Mouse (Mus musculus): ENCODE results near the gene Galnt15. TPM values are rescaled to one million over a fixed set of nuclear protein-coding genes. Genes with fewer than 3 reads are reported as not detected.

Gene Galnt15
- total and polyA plus RNA-seq, 2 experiments from 2014 or later: 0.94 to 2.7 TPM

- WGBS: 88% methylated on average over 4 of the region's 4 CpGs
- Histone ChIP-seq H3K4me2 (ENCODE audit: low read depth, low read length) (no peak overlapping the region), H3K9ac (replicated peaks; ENCODE audit: low read depth, low read length) (no peak overlapping the region), H3K4me1 (ENCODE audit: control insufficient read depth, insufficient read depth) (peaks cover 6% of the 10 kb centered on the region; the same call in 1 of the 2 replicates), H3K27ac (ENCODE audit: low read depth) (no peak overlapping the region), H3K36me3 (replicated peaks; ENCODE audit: control insufficient read depth, insufficient read depth, low read length) (no peaks in the 10 kb centered on the region), H3K9me3 (replicated peaks; ENCODE audit: control insufficient read depth, low read length) (no peaks in the 10 kb centered on the region), H3K27me3 (ENCODE audit: control insufficient read depth, insufficient read depth, low read length) (no peaks in the 10 kb centered on the region), H3K4me3 (ENCODE audit: low read depth, low read length) (no peak overlapping the region)
- DNase-seq (ENCODE audit: low spot score) (no peak), ATAC-seq (ENCODE audit: insufficient read depth, low read depth) (no peak)
- TF ChIP-seq CTCF (IDR thresholded peaks at IDR 0.05; ENCODE audit: low read depth) (no peak), EP300 (IDR thresholded peaks at IDR 0.05; ENCODE audit: low read depth) (no peak)
Observed at GRCm38 (mm10) chr14:32023891-32024290, 4.9 kb upstream of the Galnt15 start.

DNA sequence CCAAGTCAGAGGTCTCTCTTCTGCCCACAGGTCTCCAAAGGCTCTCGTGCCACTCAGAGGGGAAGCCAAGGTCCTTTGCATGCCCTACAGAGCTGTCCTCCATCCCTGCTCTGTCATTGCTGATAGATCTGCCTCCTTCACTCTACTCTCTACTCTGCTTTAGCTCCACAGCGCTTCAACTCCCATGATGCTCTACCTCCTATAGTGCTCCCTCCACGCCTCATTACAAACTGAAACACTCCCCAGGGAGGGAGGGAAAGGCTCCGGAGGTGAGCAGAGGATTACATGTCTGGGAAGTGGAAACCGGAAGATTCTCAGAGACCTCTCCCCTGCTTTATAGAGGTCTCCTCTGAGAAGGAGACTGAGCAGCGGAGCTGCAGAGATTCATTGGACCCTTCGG, 1.6 kb upstream of the Galnt15 start:
- WGBS: 73% methylated on average over 7 of the region's 7 CpGs
- peaks cover 9% of the 10 kb centered on the region for H3K27me3 ChIP-seq (ENCODE audit: control insufficient read depth, insufficient read depth, low read length)
- no peak overlapping the region for H3K4me2 ChIP-seq (ENCODE audit: low read depth, low read length)
- TF ChIP-seq EP300 (IDR thresholded peaks at IDR 0.05; ENCODE audit: low read depth) (no peak), CTCF (IDR thresholded peaks at IDR 0.05; ENCODE audit: low read depth) (no peak)
- H3K4me3 ChIP-seq (ENCODE audit: low read depth, low read length): no peak overlapping the region
- no peak overlapping the region for H3K27ac ChIP-seq (ENCODE audit: low read depth)
- no peak overlapping the region for H3K9ac ChIP-seq (replicated peaks; ENCODE audit: low read depth, low read length)
- DNase-seq (ENCODE audit: low spot score): no peak
- H3K9me3 ChIP-seq (replicated peaks; ENCODE audit: control insufficient read depth, low read length): no peaks in the 10 kb centered on the region
- H3K36me3 ChIP-seq (replicated peaks; ENCODE audit: control insufficient read depth, insufficient read depth, low read length): no peaks in the 10 kb centered on the region
- peaks cover 12% of the 10 kb centered on the region for H3K4me1 ChIP-seq (ENCODE audit: control insufficient read depth, insufficient read depth)
- no peak for ATAC-seq (ENCODE audit: insufficient read depth, low read depth)

DNA sequence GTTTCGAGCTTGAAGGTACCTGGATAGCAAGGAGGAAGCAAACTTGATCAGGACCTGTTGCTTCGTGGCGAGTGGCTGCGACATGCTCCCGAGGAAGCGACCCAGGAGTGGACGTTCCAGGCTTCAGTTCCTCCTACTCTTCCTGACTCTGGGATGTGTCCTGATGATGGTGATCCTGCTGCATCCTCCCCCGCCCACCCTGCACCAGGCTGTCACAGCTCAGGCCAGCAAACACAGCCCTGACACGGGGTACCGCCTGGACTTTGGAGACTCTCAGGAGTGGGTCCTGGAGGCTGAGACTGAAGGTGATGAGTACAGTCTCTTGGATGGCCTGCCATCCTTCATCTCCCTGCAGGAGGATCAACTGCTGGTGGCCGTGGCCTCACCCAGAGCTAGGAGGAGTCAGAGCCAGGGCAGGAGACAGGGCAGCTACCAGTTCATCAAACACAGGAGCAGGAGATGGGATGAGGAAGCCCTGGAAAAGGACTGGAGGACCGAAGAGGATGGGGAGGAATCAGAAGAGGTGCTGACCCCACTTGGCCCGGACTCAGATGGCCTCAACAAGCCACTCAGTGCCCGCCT, 713 bp downstream of the Galnt15 start:
- Histone ChIP-seq H3K4me3 (ENCODE audit: low read depth, low read length) (peak overlapping the region; percentile 17), H3K27ac (ENCODE audit: low read depth) (no peak overlapping the region), H3K4me1 (ENCODE audit: control insufficient read depth, insufficient read depth) (peaks cover 12% of the 10 kb centered on the region), H3K9ac (replicated peaks; ENCODE audit: low read depth, low read length) (peak overlapping the region; percentile 21; the same call in 1 of the 2 replicates), H3K9me3 (replicated peaks; ENCODE audit: control insufficient read depth, low read length) (no peaks in the 10 kb centered on the region), H3K4me2 (ENCODE audit: low read depth, low read length) (peak overlapping the region; percentile 48), H3K36me3 (replicated peaks; ENCODE audit: control insufficient read depth, insufficient read depth, low read length) (no peaks in the 10 kb centered on the region), H3K27me3 (ENCODE audit: control insufficient read depth, insufficient read depth, low read length) (peaks cover 9% of the 10 kb centered on the region)
- 46% methylated on average over 14 of the region's 14 CpGs for WGBS
- no peak for DNase-seq (ENCODE audit: low spot score)
- TF ChIP-seq EP300 (IDR thresholded peaks at IDR 0.05; ENCODE audit: low read depth) (no peak), CTCF (IDR thresholded peaks at IDR 0.05; ENCODE audit: low read depth) (no peak)
- no peak for ATAC-seq (ENCODE audit: insufficient read depth, low read depth)

DNA sequence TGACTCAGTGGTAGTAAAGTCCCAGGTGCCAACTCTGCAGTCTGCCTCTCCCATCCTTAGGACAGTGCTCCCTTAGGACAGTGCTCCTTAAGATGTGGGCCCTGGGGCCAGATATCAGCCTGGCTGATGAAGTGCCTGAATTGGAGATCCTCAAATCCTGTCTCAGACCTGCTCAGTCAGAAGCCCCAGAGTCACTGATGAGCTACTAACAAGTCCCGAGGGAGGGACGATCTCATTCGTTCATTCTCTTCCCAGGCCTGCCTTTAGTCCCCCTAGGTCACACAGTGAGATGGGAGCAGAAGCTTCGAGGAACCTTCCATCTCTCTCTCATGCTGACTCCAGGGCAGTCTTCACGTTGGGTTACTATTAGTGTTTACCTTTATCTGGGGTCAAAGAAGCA, 1.3 kb downstream of the Galnt15 start:
- H3K36me3 ChIP-seq (replicated peaks; ENCODE audit: control insufficient read depth, insufficient read depth, low read length): no peaks in the 10 kb centered on the region
- H3K4me3 ChIP-seq (ENCODE audit: low read depth, low read length): peak overlapping the region; percentile 17; the same call in 1 of the 2 replicates
- H3K4me2 ChIP-seq (ENCODE audit: low read depth, low read length): peak overlapping the region; percentile 48; the same call in 1 of the 2 replicates
- DNase-seq (ENCODE audit: low spot score) (no peak), ATAC-seq (ENCODE audit: insufficient read depth, low read depth) (no peak)
- H3K27me3 ChIP-seq (ENCODE audit: control insufficient read depth, insufficient read depth, low read length): peaks cover 9% of the 10 kb centered on the region
- H3K9ac ChIP-seq (replicated peaks; ENCODE audit: low read depth, low read length): 0 out of 2 replicates have a peak overlapping the region, but pooled peaks have one; percentile 21
- WGBS: 69% methylated on average over 5 of the region's 5 CpGs
- H3K4me1 ChIP-seq (ENCODE audit: control insufficient read depth, insufficient read depth): peaks cover 12% of the 10 kb centered on the region
- H3K27ac ChIP-seq (ENCODE audit: low read depth): no peak overlapping the region
- H3K9me3 ChIP-seq (replicated peaks; ENCODE audit: control insufficient read depth, low read length): no peaks in the 10 kb centered on the region
- TF ChIP-seq EP300 (IDR thresholded peaks at IDR 0.05; ENCODE audit: low read depth) (no peak), CTCF (IDR thresholded peaks at IDR 0.05; ENCODE audit: low read depth) (no peak)

GRCm38 (mm10) chr14:32032522-32032921, 3.7 kb downstream of the Galnt15 start:
- Histone ChIP-seq H3K27ac (ENCODE audit: low read depth) (no peak overlapping the region), H3K4me3 (ENCODE audit: low read depth, low read length) (no peak overlapping the region), H3K4me1 (ENCODE audit: control insufficient read depth, insufficient read depth) (peaks cover 12% of the 10 kb centered on the region), H3K9ac (replicated peaks; ENCODE audit: low read depth, low read length) (no peak overlapping the region), H3K9me3 (replicated peaks; ENCODE audit: control insufficient read depth, low read length) (no peaks in the 10 kb centered on the region), H3K4me2 (ENCODE audit: low read depth, low read length) (no peak overlapping the region), H3K27me3 (ENCODE audit: control insufficient read depth, insufficient read depth, low read length) (peaks cover 9% of the 10 kb centered on the region), H3K36me3 (replicated peaks; ENCODE audit: control insufficient read depth, insufficient read depth, low read length) (no peaks in the 10 kb centered on the region)
- DNase-seq (ENCODE audit: low spot score): peak; percentile 70
- 3% methylated on average over 4 of the region's 4 CpGs for WGBS
- TF ChIP-seq CTCF (IDR thresholded peaks at IDR 0.05; ENCODE audit: low read depth) (peak; percentile 91), EP300 (IDR thresholded peaks at IDR 0.05; ENCODE audit: low read depth) (no peak)
- peak; percentile 31; the same call in 1 of the 2 replicates for ATAC-seq (ENCODE audit: insufficient read depth, low read depth)

GRCm38 (mm10) chr14:32036482-32036881, 7.7 kb downstream of the Galnt15 start:
- DNase-seq (ENCODE audit: low spot score): no peak
- H3K9me3 ChIP-seq (replicated peaks; ENCODE audit: control insufficient read depth, low read length): no peaks in the 10 kb centered on the region
- H3K9ac ChIP-seq (replicated peaks; ENCODE audit: low read depth, low read length): no peak overlapping the region
- no peak for TF ChIP-seq EP300 (IDR thresholded peaks at IDR 0.05; ENCODE audit: low read depth)
- TF ChIP-seq CTCF (IDR thresholded peaks at IDR 0.05; ENCODE audit: low read depth): no peak
- no peak overlapping the region for H3K4me2 ChIP-seq (ENCODE audit: low read depth, low read length)
- no peaks in the 10 kb centered on the region for H3K27me3 ChIP-seq (ENCODE audit: control insufficient read depth, insufficient read depth, low read length)
- no peak for ATAC-seq (ENCODE audit: insufficient read depth, low read depth)
- 63% methylated on average over 5 of the region's 5 CpGs for WGBS
- H3K4me3 ChIP-seq (ENCODE audit: low read depth, low read length): no peak overlapping the region
- H3K36me3 ChIP-seq (replicated peaks; ENCODE audit: control insufficient read depth, insufficient read depth, low read length): no peaks in the 10 kb centered on the region
- no peak overlapping the region for H3K27ac ChIP-seq (ENCODE audit: low read depth)
- H3K4me1 ChIP-seq (ENCODE audit: control insufficient read depth, insufficient read depth): no peaks in the 10 kb centered on the region
